Mouse (Mus musculus) liver, postnatal 0 days (tissue): ENCODE results near the gene Lamtor1.

Experiments used
- CTCF ChIP-seq: sonication (generic); IDR thresholded peaks from 2 replicates; pipeline ENCODE4 v1.5.1; 2016; ENCODE audit warnings: antibody characterized with exemption, low read depth
- EP300 ChIP-seq: IDR thresholded peaks from 2 replicates; pipeline ENCODE4 v1.6.1; 2016; ENCODE audit warnings: antibody characterized with exemption, low read depth, mild to moderate bottlenecking

GRCm38 (mm10) chr7:101932551-101932950 lies 26.8 kb downstream of the Lamtor1 start:
- no peak for TF ChIP-seq CTCF
- no peak for TF ChIP-seq EP300
